Mouse (Mus musculus) midbrain, embryonic 11.5 days (tissue): ENCODE results near the gene Ntrk3. TPM values are rescaled to one million over a fixed set of nuclear protein-coding genes. Genes with fewer than 3 reads are reported as not detected.

Experiments used
- ATAC-seq: fragments of 200-750 bp; cut with Nextera tagmentation; 2 replicates; pipeline ENCODE4 v1.8.0; 2017; ENCODE audit warnings: moderate TSS enrichment, moderate library complexity; ENCODE audit not compliant: low FRiP score
- DNase-seq: peaks from one replicate; pipeline ENCODE4 v3.0.0; 2015; ENCODE audit warnings: low spot score; ENCODE audit errors: missing footprints
- H3K27ac ChIP-seq: fragments of 300-500 bp; sonication (generic); 2 replicates; pipeline ENCODE4 v1.5.1; 2014; ENCODE audit warnings: low read depth, low read length
- H3K27me3 ChIP-seq: fragments of 300-500 bp; sonication (generic); 2 replicates; pipeline ENCODE4 v1.6.1; 2014; ENCODE audit warnings: mild to moderate bottlenecking, low read length, moderate library complexity, mixed read lengths; ENCODE audit not compliant: control insufficient read depth, insufficient read depth
- H3K36me3 ChIP-seq: fragments of 300-500 bp; sonication (generic); 2 replicates; pipeline ENCODE4 v1.6.1; 2014; ENCODE audit warnings: mild to moderate bottlenecking, low read length, moderate library complexity, mixed read lengths; ENCODE audit not compliant: control insufficient read depth, insufficient read depth
- H3K4me1 ChIP-seq: fragments of 300-500 bp; sonication (generic); 2 replicates; pipeline ENCODE4 v1.6.1; 2014; ENCODE audit warnings: low read length; ENCODE audit not compliant: control insufficient read depth, insufficient read depth
- H3K4me2 ChIP-seq: fragments of 300-500 bp; sonication (generic); 2 replicates; pipeline ENCODE4 v1.6.1; 2014; ENCODE audit warnings: mild to moderate bottlenecking, moderate library complexity
- H3K4me3 ChIP-seq: fragments of 300-500 bp; sonication (generic); 2 replicates; pipeline ENCODE4 v1.5.1; 2014; ENCODE audit warnings: low read depth, low read length
- H3K9ac ChIP-seq: fragments of 300-500 bp; sonication (generic); 2 replicates; pipeline ENCODE4 v1.6.1; 2014; ENCODE audit warnings: low read length
- H3K9me3 ChIP-seq: fragments of 300-500 bp; sonication (generic); 2 replicates; pipeline ENCODE4 v1.6.1; 2016; ENCODE audit warnings: low read length; ENCODE audit not compliant: control insufficient read depth
- WGBS: fragments of 180-500 bp; shearing (Covaris S2); extraction: QIAGEN DNeasy Blood & Tissue Kit; methylation state at CpG from one replicate; pipeline ENCODE4 v1.1.7; 2014; 5-methylcytosine and 5-hydroxymethylcytosine counted together
- polyA plus RNA-seq: library from polyadenylated mRNA; unstranded; fragments of >200 nt; fragmentation: Nextera tagmentation; extraction: Ambion mirVana; gene quantifications from 2 replicates; pipeline ENCODE4 v1.2.1, GENCODE M21; 2014

Ntrk3 gene
- polyA plus RNA-seq, 1 experiment from 2014 or later, result 3.6 TPM

- H3K9ac ChIP-seq, result no peak overlapping the region
- no peak for ATAC-seq
- no peaks in the 10 kb centered on the region for H3K4me1 ChIP-seq
- no peak overlapping the region for H3K27ac ChIP-seq
- no peaks in the 10 kb centered on the region for H3K9me3 ChIP-seq
- no peaks in the 10 kb centered on the region for H3K27me3 ChIP-seq
- DNase-seq, result no peak
- H3K4me3 ChIP-seq, result no peak overlapping the region
- no peak overlapping the region for H3K4me2 ChIP-seq
- H3K36me3 ChIP-seq, result no peaks in the 10 kb centered on the region
- WGBS, result 68% methylated on average over 5 of the region's 5 CpGs
Observed at GRCm38 (mm10) chr7:78765215-78765631, 27.4 kb upstream of the Ntrk3 start.

GRCm38 (mm10) chr7:78763801-78764200 lies 26.0 kb upstream of the Ntrk3 start:
- 92% methylated on average over 3 of the region's 3 CpGs for WGBS
- Histone ChIP-seq H3K27ac (no peak overlapping the region), H3K27me3 (no peaks in the 10 kb centered on the region), H3K4me1 (no peaks in the 10 kb centered on the region), H3K9ac (no peak overlapping the region), H3K4me3 (no peak overlapping the region), H3K36me3 (no peaks in the 10 kb centered on the region), H3K9me3 (no peaks in the 10 kb centered on the region), H3K4me2 (no peak overlapping the region)
- ATAC-seq (no peak), DNase-seq (no peak)

- H3K9ac ChIP-seq, result no peak overlapping the region
- no peaks in the 10 kb centered on the region for H3K36me3 ChIP-seq
- H3K4me1 ChIP-seq, result no peaks in the 10 kb centered on the region
- H3K4me3 ChIP-seq, result no peak overlapping the region
- 52% methylated on average over 8 of the region's 8 CpGs for WGBS
- H3K27ac ChIP-seq, result no peak overlapping the region
- H3K27me3 ChIP-seq, result no peaks in the 10 kb centered on the region
- ATAC-seq (no peak), DNase-seq (no peak)
- H3K4me2 ChIP-seq, result no peak overlapping the region
- H3K9me3 ChIP-seq, result no peaks in the 10 kb centered on the region
Observed at GRCm38 (mm10) chr7:78754458-78755000, 16.7 kb upstream of the Ntrk3 start.

GRCm38 (mm10) chr7:78753752-78754457 lies 16.1 kb upstream of the Ntrk3 start:
- ATAC-seq, result no peak
- DNase-seq, result no peak
- Histone ChIP-seq H3K36me3 (no peaks in the 10 kb centered on the region), H3K9me3 (no peaks in the 10 kb centered on the region), H3K4me3 (no peak overlapping the region), H3K27me3 (no peaks in the 10 kb centered on the region), H3K4me1 (no peaks in the 10 kb centered on the region), H3K27ac (no peak overlapping the region), H3K4me2 (no peak overlapping the region), H3K9ac (no peak overlapping the region)
- 76% methylated on average over 7 of the region's 7 CpGs for WGBS

GRCm38 (mm10) chr7:78752961-78753360 lies 15.1 kb upstream of the Ntrk3 start:
- Histone ChIP-seq H3K4me1 (no peaks in the 10 kb centered on the region), H3K27me3 (no peaks in the 10 kb centered on the region), H3K36me3 (no peaks in the 10 kb centered on the region), H3K4me3 (no peak overlapping the region), H3K27ac (no peak overlapping the region), H3K9me3 (no peaks in the 10 kb centered on the region), H3K9ac (no peak overlapping the region), H3K4me2 (no peak overlapping the region)
- ATAC-seq (no peak), DNase-seq (no peak)
- WGBS, result 79% methylated on average over 4 of the region's 4 CpGs

GRCm38 (mm10) chr7:78743731-78744385 lies 6.0 kb upstream of the Ntrk3 start:
- Histone ChIP-seq H3K9ac (no peak overlapping the region), H3K4me1 (no peaks in the 10 kb centered on the region), H3K9me3 (no peaks in the 10 kb centered on the region), H3K27me3 (no peaks in the 10 kb centered on the region), H3K4me3 (no peak overlapping the region), H3K27ac (no peak overlapping the region), H3K4me2 (no peak overlapping the region), H3K36me3 (no peaks in the 10 kb centered on the region)
- ATAC-seq, result no peak
- DNase-seq, result no peak
- WGBS, result 88% methylated on average over 5 of the region's 5 CpGs

- Histone ChIP-seq H3K27ac (no peak overlapping the region), H3K27me3 (no peaks in the 10 kb centered on the region), H3K4me1 (no peaks in the 10 kb centered on the region), H3K9ac (no peak overlapping the region), H3K9me3 (no peaks in the 10 kb centered on the region), H3K4me2 (no peak overlapping the region), H3K4me3 (no peak overlapping the region), H3K36me3 (no peaks in the 10 kb centered on the region)
- ATAC-seq (no peak), DNase-seq (no peak)
- 87% methylated on average over 8 of the region's 8 CpGs for WGBS
Observed at GRCm38 (mm10) chr7:78739351-78740000, 1.7 kb upstream of the Ntrk3 start.

- DNase-seq (no peak), ATAC-seq (no peak)
- no peak overlapping the region for H3K4me3 ChIP-seq
- no peaks in the 10 kb centered on the region for H3K4me1 ChIP-seq
- no peak overlapping the region for H3K27ac ChIP-seq
- WGBS, result 92% methylated on average over 6 of the region's 6 CpGs
- H3K4me2 ChIP-seq, result no peak overlapping the region
- H3K36me3 ChIP-seq, result no peaks in the 10 kb centered on the region
- H3K9me3 ChIP-seq, result no peaks in the 10 kb centered on the region
- no peak overlapping the region for H3K9ac ChIP-seq
- H3K27me3 ChIP-seq, result no peaks in the 10 kb centered on the region
Observed at GRCm38 (mm10) chr7:78737196-78737595, 616 bp downstream of the Ntrk3 start.

GRCm38 (mm10) chr7:78731391-78731790 lies 6.4 kb downstream of the Ntrk3 start:
- no peaks in the 10 kb centered on the region for H3K4me1 ChIP-seq
- DNase-seq (no peak), ATAC-seq (no peak)
- no peak overlapping the region for H3K4me2 ChIP-seq
- no peaks in the 10 kb centered on the region for H3K9me3 ChIP-seq
- no peaks in the 10 kb centered on the region for H3K27me3 ChIP-seq
- H3K9ac ChIP-seq, result no peak overlapping the region
- no peak overlapping the region for H3K4me3 ChIP-seq
- no peak overlapping the region for H3K27ac ChIP-seq
- 86% methylated on average over 8 of the region's 8 CpGs for WGBS
- H3K36me3 ChIP-seq, result no peaks in the 10 kb centered on the region
